Mouse (Mus musculus): ENCODE data around the gene C87436.

Gene C87436

DNA sequence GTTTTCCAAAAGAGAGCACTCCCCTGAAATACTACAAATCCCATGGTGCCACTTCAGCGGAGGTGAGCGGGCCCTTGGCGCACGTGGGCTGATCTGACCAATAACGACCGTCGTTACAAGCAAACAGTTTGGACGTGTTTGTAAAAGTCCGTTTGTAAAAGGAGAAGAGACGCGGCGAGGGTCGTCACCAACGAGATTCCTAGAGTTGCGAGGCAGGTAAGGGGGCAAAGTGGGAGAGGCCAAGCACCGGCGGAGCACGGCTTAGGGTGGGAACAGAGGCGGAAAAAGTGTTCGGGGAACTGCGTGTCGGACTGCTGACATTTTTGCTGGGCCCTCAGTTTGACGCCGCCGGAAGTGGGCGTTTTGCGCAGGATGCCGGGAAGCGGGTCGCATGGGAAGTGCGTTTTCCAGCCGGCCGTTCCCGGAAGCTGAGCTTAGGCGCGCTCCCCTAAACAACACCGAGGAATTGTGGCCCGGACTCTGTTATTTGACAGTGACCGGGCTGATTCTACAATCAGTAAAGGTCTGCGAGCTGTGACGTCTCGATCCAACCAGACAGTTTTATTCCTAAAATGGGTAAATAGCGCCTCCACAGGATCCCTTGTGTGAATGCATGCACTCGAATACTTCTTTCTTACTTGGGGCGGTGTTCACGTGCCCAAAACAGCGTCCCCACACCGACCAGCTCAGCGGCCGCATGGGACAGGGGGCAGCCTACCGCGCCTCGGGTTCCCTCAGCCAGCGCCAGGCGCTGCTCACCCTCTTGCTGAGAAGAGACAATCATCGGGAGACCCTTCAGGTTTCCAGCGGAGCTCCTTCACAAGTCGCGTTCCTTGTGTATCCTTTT, at the start of gene C87436:
C87436 (plus strand) TSS at position 103 of the 847 bp plus-strand sequence.
- DNase-seq (ENCODE audit: low read depth, low spot score), result peak; percentile 93

DNA sequence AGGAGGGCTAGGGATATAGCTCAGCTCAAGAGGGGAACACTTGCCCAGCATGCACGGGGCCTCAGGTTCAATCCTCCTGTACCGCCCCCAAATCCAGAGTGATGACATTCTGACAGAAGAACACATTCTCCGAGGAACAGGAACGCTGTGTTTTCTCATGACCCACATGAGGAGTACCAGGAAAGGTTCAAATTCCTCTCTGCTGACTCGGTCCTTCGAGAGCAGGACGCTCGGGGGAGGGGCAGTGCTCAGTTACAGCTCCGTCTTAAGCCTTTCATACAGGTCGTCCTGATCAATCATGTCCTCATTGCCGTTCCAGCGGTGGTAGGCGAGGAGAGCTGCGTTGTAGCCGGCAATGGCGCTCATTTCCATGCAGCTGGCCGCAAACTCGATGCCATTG, 49.7 kb upstream of the C87436 start:
- DNase-seq (ENCODE audit: low read depth, low spot score), result no peak

DNA sequence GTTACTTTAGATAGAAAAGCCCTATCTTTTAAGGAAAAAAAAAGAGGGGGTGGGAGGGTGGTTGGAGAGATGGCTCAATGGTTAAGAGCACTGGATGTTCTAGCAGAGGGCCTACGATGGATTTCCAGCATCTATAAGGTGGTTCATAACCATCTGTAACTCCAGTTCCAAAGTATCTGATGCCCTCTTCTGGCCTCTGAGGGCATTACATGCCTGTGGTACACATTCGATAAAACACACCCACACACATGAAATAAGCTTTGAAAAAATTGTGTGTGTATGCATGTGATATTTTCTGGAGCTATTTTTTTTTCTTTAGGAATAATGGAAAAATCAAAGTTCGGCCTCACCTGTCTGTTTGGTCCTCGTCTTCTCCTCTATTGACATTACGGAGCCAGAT, 46.8 kb upstream of the C87436 start:
- DNase-seq (ENCODE audit: low read depth, low spot score), result no peak

DNA sequence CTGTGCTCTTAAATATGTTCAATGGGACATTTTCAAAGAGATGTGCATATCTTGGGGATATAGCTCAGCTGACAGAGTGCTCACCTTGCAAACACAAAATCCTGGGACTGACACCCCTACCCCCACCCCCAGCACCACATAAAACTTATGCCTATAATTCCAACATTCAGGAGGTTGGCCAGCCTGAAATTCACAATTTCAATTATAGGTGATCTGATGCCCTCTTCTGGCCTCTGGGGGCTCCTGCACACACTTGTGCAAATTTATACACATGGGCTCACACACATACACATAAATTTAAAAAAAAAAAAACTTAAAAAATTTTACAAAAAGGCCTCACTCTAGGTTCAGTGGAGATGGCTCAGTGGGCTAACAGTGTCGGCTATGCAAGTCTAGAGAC, 45.0 kb upstream of the C87436 start:
- DNase-seq (ENCODE audit: low read depth, low spot score), result no peak

DNA sequence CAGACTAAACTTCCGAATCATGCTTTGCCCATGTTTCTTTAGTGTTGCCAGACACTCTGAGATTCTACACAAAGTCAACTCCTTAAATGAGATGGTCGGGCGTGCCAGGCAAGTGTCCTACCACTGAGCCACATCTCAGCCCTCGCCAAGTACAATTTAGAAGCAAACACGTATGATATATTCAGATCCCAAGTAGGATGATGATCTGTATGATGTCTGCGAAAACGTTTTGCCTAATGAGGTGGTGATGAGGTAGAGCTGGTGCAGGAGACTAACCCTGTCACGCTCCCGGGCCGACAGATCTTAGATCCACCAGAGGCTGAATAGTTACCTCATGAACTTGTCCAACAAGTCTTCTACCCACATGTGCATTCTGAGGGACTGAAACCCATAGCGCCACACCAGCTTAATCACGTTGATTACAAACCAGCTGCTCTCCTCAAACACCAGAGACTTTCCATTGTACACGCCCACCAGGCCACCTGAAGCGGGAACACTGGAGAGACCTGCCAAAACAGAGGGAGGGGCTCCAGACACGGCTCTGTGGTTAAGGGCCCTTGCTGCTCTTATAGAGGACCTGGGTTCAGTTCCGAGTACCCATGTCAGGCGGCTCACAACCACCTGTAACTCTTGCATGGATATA, 44.0 kb upstream of the C87436 start:
- no peak for DNase-seq (ENCODE audit: low read depth, low spot score)

DNA sequence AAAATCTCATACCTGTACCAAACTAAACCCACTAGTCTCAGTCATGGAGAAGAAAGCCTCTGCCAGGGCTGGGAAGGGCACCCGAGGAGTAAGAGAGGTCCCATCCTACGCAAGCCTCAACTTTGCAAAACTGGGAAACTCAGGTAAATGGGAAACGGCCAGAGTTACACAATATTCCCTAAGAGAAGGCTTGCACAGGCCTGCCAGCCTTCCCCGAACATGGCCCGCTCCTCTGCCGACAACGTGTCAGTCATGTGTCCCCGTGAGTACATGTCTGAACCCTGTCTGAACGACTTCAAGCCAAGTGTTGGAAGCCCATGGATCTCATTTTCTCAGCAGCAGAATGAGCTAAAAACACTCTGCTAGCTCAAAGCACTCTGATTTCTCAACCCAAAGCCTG, 43.2 kb upstream of the C87436 start:
- no peak for DNase-seq (ENCODE audit: low read depth, low spot score)

DNA sequence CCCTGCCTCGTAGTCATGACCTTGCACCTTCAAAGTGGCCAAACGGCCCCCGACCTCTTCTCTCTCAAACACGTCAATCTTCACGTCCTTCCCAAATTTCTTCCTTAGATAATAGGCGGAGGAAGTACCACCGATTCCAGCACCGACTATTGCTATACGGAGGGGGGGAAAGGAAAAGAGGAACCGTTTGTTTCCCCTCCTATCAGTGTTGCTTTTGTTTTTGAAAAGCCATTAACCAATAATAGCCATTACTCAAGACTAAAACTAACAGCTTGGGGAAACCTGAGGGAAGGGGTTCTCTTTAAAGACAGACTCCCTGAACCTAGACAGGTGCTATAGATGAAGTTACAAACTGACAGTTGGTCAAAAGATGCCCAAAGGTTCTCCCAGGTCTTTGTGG, 42.2 kb upstream of the C87436 start:
- no peak for DNase-seq (ENCODE audit: low read depth, low spot score)

DNA sequence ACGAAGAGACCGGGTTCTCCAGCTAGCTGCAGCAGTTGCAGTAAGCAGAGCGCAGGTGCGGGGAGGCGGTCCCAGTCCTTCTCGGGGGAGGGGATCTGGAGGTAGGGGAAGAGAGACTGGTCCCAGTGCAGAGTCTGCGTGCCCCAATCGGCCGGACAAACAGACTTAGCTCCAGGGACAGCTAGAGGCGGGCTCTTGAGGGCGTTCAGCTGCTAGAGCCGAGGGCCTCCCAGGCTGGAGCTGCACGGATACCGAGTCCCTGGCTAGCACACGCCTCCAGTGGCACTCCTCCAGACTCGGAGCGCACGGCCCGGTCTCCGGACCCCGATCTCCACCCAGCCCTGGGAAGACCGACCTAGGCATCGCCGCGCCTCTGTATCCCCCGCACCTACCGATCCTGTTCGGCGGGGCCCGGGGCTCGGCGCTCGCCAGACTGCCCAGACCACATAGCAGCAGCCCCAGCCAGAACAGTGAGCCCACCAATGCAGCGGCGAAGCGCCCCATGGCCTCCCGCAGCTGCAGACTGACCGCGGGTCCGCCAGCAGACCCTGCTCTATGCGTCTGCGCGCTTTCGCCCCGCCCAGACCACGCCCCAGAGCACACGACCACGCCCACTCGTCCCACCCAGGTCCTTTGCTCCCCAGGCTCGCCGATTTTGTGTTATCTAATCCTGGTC, 41.5 kb upstream of the C87436 start, which contains the start of gene Pcyox1:
Pcyox1 (minus strand) TSS at position 574 of the 676 bp plus-strand sequence.
- peak; percentile 72 for DNase-seq (ENCODE audit: low read depth, low spot score)

DNA sequence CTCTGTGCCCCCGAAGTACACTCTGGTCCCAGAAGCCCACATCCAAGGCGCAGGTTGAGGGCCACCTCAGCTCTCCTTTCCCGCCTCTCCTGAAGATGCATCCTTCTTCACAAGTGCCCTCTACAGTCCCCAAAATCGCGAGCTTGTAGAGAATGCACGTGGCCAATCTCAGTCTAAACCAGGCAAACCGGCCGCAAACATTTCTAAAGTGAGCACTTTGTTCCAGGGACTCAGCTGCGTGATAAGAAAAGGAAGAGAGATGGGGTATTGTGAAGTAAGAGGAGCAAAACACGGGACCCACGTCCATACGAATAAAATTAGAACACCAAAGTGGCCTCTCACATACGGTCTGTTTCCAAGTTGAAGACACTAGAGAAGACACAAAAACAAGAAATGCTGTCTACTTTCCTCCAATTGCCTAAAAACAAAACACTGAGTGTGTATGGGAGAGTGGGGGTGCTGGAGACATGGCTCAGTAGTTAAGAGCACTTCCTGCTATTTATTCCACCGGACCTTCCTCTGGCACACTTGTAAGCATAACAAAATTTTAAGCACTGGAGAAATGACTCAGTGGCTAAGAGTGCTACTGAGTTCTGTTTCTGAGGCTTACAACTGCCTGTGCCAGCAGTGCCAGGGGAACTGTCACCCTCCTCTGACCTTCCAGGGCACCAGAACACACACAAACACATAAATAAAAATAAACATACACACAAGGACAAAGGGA, 40.8 kb upstream of the C87436 start:
- no peak for DNase-seq (ENCODE audit: low read depth, low spot score)

DNA sequence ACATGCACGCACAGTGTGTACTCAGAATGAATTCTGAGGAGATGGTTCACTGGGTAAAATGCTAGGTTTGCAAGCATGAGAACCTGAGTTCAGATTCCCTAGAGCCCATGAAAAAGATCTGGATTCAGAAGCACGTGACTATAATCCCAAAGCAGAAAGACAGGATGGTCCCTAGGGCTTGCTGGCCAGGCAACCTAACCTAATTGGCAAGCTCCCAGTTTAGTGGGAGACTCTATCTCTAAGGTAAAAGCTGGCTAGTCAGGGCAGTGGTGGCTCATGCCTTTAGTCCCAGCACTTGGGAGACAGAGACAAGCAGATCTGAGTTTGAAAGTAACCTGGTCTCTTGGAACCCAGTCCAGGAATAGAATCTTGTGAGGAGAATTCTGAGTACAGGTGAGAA, 39.2 kb upstream of the C87436 start:
- DNase-seq (ENCODE audit: low read depth, low spot score), result no peak

DNA sequence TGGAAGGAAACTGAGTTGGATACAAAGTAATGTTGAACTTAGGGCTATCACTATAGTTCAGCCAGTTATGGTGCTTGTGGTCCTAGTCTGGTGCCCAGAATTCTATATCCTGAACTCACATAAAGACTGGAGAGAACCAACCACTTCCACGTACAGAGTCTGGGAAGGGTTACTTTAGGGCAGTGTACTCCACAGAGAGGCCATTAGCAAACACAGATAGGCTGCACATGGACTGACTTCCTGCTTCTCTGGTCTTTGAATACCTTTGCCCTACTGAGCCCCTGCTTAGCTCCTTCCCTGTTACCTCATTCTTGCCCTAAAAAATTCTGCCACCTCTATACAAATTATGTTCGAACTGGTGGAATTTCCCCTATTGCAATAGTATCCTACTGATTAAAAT, 38.2 kb upstream of the C87436 start:
- no peak for DNase-seq (ENCODE audit: low read depth, low spot score)

DNA sequence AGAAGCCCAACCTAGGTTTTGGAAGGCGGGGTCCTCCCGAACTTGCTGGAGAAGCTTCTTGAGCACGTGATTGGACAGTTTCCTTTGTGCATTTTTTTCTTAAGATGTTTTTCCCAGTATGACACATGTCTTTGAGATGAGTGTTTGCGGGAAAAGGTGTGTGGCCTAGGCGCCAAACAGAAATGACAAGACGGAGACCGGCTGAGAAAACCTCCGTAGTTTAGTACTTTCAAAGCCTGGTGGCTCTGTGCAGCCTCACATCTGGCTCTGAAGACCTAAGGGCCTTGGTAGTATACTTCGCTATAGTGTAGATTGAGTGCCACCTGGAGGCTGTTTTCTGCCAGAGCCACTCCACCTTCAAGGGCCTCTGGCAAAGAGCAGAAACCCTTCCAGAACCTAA, 37.2 kb upstream of the C87436 start:
- DNase-seq (ENCODE audit: low read depth, low spot score), result no peak

DNA sequence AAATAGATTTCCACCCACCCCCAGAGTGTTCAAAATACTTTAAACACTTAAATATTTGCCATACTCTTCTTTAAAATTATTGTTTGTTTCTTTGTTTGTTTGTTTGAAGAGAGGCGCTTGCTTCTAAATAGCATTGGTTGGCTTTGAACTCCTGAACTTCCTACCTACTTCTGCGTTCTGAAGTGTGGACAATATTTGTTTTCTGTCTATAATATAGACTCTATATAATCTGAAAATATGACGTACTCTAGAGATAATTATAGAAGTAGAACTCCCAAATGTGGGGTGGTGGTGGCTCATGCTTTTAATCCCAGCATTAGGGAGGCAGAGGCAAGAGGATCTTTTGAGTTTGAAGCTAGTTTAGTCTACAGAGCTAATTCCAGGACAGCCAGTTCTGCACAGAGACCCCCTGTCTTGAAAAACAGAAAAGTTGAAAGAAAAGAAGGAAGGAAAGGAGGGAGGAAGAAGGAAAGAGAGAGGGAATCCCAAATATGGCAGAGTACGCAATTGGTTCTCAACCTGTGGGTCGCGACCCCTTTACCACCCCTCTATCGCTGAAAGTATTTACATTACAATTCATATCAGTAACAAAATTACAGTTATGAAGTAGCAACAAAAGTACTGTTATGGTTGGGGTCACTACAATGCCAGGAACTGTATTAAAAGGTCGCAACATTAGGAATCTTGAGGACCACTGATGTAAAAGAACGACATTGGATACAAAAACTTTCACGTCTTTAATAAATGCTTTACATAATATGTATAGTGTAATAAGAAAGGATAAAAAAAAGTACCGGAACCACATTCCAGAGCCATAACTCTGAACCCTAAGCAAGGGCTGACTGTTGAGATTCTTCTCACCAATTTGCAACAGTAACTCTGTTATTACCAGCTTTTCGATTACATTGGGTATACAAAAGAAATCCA, 35.2 kb upstream of the C87436 start:
- DNase-seq (ENCODE audit: low read depth, low spot score), result no peak

DNA sequence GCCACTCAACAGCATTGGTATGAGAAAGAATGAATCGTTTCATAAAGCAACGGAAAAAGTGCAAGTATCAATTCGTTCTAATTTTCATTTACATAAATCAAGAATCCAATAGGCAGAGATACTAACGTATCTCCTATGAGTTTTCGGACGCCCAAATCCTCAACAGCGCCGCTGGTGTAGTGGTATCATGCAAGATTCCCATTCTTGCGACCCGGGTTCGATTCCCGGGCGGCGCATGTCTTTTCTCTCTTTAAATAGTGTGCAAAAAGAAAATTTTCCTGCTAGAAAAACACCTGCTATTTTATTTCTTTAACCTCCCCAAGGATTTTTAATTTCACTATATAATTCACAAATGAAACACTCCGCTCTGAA, 34.5 kb upstream of the C87436 start:
- DNase-seq (ENCODE audit: low read depth, low spot score), result peak; percentile 76

DNA sequence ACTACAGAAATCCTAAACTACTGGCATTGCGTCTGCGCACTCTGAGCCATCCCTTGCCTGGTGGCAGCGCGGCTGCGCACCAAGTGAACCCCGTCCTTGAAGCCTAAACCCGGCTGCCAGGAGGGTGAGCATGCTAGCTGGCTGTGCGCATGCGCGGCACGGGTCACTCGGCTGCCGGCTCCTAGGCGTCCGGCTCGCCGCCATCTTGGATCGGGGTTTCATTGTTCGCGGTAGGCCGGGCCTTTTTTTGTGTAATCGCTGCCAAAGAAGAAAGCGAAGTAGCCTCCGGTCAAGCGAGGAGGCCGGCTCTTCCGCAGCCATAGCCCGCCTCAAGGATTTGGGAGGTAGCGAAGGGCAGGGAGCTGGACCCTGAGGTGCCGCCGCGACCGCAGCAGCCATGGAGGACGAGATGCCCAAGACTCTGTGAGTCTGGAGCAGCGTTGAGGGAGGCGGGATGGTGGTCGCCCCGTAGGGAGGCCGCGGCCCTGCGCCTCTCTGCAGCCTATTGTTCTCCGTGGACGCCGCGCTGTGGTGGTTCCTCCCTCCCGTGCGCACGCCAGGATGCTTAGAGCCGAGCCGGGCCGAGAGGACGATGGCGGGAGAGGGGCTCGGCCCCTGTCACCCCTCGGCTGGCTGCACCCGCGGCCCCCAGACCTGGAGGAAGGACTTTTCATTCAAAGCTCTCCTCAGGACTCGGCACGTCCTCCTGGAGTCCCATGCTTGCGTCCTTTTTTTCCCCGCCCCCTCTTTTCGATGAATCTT, 33.9 kb upstream of the C87436 start, which contains the start of gene Tia1:
Tia1 (plus strand) TSS at position 120 of the 762 bp plus-strand sequence.
- DNase-seq (ENCODE audit: low read depth, low spot score), result peak; percentile 97

DNA sequence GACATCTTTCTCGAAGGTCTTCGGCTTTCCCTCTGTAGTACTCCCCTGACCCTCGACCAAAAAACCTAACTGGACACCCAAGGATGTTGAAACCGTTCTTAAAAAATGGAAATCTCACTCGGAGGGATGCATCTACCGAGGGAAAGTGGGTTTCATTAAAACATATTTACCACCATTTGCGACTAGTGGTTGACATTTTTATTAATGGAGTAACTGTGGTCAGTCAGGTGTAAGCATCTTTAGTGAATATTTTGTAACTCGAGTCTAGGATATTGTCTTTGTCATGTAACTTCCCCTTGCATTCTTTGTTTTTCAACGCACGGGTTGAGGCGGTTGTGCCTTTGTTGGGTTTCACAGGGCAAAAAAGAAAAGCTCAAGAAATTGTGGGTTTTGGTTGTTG, 33.2 kb upstream of the C87436 start:
- no peak for DNase-seq (ENCODE audit: low read depth, low spot score)

DNA sequence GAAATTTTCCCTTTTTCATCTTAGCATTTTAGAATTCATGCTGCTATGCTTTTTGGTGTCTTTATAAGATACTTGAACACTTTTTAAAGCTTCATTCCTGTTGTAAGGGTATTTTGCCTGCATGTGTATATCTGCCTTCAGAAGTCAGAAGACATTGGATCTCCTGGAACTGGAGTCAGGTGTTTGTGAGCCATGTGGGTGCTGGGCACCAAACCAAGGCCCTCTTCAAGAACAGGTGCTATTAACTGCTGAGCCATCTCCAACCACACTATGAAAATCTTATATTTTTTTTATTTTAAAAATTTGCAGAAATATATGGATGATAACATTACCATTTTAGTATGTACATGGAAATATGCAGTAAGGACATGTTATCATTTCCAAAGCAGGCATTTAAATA, 31.9 kb upstream of the C87436 start:
- DNase-seq (ENCODE audit: low read depth, low spot score), result no peak

DNA sequence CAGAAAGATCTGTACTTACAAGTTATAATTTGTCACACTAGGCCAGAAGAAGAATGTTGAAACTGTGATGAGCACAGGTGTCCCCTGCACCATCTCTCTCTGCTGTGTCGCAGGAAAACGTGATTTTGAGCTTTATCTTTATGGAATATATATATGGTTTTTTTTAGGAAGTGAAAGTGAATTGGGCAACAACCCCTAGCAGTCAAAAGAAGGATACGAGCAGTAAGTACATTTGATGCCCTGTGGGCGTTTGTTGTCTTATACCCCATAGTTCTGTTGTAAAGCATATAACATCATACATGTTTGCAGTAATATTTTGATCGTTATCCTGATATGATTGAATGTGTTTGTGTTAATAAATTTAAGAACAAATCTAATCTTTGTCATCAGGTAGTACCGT, 19.5 kb upstream of the C87436 start:
- DNase-seq (ENCODE audit: low read depth, low spot score), result no peak

DNA sequence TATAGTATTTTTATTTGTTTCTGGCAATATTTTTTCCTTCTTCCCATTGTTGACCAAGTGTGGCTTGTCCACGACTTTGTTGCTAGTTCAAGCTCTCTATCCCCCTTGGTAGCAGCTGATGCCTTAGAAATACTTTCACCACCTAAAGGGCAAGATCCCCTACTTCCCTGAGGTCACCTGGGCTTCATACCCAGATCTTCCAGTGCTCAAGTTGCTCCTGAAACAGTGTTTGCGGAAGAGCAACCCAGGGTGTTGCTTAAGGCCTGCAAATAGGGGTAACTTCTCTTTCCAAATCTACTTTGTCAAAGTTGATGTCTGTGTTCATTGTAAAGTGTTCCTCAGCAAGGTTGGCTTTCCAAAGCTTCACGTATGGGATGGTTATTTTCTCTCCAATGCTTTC, 18.9 kb upstream of the C87436 start:
- DNase-seq (ENCODE audit: low read depth, low spot score), result no peak

DNA sequence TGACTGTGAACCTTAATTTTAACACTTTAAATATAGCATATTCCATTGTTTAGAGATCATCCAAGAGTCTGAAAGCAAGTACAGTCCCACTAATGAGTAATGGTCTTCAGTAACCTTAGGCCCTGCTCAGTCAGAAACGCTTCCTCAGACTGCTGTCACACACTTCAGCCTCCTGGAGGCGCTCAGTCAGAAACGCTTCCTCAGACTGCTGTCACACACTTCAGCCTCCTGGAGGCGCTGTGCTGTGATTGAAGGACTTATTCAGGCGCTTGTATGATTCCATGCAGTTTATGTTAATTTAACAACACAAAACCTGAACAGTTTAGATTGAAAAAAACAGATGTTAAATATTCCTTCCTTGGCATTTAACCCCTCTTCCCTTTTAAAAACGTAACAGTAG, 17.7 kb upstream of the C87436 start:
- DNase-seq (ENCODE audit: low read depth, low spot score), result no peak

Measured in brain, embryonic 18.5 days (tissue).